Mouse (Mus musculus): Measurements from ENCODE around the gene Zfp266. TPM values are rescaled to one million over a fixed set of nuclear protein-coding genes. Genes with fewer than 3 reads are reported as not detected.

Gene Zfp266
- total and polyA plus RNA-seq, 3 experiments: 30.7 to 88.0 (median 31.5) TPM

DNA sequence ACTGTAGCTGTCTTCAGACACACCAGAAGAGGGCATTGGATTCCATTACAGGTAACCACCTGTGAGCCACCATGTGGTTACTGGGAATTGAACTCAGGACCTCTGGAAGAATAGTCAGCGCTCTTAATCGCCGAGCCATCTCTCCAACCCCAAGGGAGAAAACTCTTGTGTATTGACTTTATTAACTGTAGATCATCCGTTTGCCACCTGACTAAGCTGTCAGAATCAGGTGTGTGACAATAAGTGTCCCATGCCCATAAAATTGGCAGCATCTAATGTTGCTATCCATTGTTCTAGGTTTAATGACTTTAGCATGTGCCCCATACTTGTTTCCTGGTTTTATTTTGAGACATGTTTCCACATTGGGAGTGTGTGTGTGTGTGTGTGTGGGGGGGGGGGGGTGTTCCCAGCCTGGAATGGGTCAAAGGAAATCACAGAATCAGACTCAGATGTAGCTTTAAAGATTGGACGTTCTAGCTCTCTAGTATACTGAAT is 30.6 kb upstream of the Zfp266 start:
- TF ChIP-seq MAX (IDR thresholded peaks at IDR 0.05; ENCODE audit: low read length): no peak
- no peak for TF ChIP-seq JUND (IDR thresholded peaks at IDR 0.05; ENCODE audit: low read depth, low read length)
- no peak for TF ChIP-seq KAT2A (conservative IDR thresholded peaks at IDR 0.05; ENCODE audit: low read depth, low read length)
- no peak for TF ChIP-seq USF1 (IDR thresholded peaks at IDR 0.05; ENCODE audit: low read depth, low read length)
- TF ChIP-seq ZMIZ1 (IDR thresholded peaks at IDR 0.05; ENCODE audit: low read depth, low read length): no peak
- no peak for TF ChIP-seq RAD21 (IDR thresholded peaks at IDR 0.05; ENCODE audit: low read depth, low read length)
- TF ChIP-seq UBTF (IDR thresholded peaks at IDR 0.05; ENCODE audit: borderline replicate concordance, insufficient read depth, low read depth, low read length): no peak
- no peak for TF ChIP-seq POLR2A (IDR thresholded peaks at IDR 0.05; ENCODE audit: control insufficient read depth in 1 of 2, insufficient read depth in 1 of 2, low read depth in 1 of 2, low read length in 2 of 2, poor library complexity in 1 of 2)
- no peak for TF ChIP-seq MAFK (IDR thresholded peaks at IDR 0.05; ENCODE audit: borderline replicate concordance, low read depth, low read length)
- TF ChIP-seq BHLHE40 (IDR thresholded peaks at IDR 0.05; ENCODE audit: borderline replicate concordance, low read depth, low read length): no peak
- TF ChIP-seq MYC (IDR thresholded peaks at IDR 0.05; ENCODE audit: low read depth, low read length): no peak
- Histone ChIP-seq H3K4me3 (ENCODE audit: control insufficient read depth in 1 of 2, insufficient read depth in 1 of 2, low read depth in 2 of 2, low read length in 2 of 2) (no peak overlapping the region), H3K36me3 (ENCODE audit: control insufficient read depth in 1 of 2, insufficient read depth in 2 of 2, low read length in 2 of 2) (no peaks in the 10 kb centered on the region), H3K27ac (ENCODE audit: control insufficient read depth, low read depth, low read length) (no peak overlapping the region), H3K9ac (ENCODE audit: control insufficient read depth, low read depth, low read length, poor library complexity, severe bottlenecking) (no peak overlapping the region), H3K9me3 (replicated peaks; ENCODE audit: insufficient read depth, low read length) (no peaks in the 10 kb centered on the region), H3K4me1 (ENCODE audit: control insufficient read depth in 1 of 2, insufficient read depth in 2 of 2, low read length in 2 of 2) (no peaks in the 10 kb centered on the region), H3K27me3 (ENCODE audit: control insufficient read depth in 1 of 2, insufficient read depth in 2 of 2, low read length in 2 of 2) (peaks cover 14 to 21% of the 10 kb centered on the region in 2 experiments), H3K79me2 (ENCODE audit: control insufficient read depth, insufficient read depth, low read length, poor library complexity) (no peaks in the 10 kb centered on the region)
- DNase-seq (ENCODE audit: low read depth, low spot score): no peak

DNA sequence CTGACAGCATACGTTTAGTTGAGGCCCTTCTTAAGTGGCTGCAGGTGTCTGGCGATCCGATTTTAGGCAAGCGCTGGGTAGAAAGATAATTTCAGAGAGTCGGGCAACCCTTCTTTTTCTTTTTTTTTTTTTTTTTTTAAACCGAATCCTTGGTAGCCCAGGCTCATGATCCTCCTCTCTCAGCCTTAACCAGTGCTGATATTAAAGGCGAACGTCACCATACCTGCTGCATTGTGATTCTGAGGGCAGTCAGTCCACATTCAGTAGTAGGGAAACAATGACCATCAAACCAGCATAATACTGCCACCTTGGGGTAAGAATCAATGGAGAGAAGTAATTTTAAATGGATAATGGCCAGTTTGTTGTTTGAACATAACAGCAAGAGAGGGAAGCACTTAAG is 23.9 kb upstream of the Zfp266 start:
- H3K9ac ChIP-seq (ENCODE audit: control insufficient read depth, low read depth, low read length, poor library complexity, severe bottlenecking): no peak overlapping the region
- TF ChIP-seq RAD21 (IDR thresholded peaks at IDR 0.05; ENCODE audit: low read depth, low read length): peak; percentile 84
- TF ChIP-seq CHD1 (IDR thresholded peaks at IDR 0.05; ENCODE audit: low read depth, low read length): no peak
- TF ChIP-seq ZNF384 (IDR thresholded peaks at IDR 0.05; ENCODE audit: low read depth, low read length): no peak
- TF ChIP-seq ZMIZ1 (IDR thresholded peaks at IDR 0.05; ENCODE audit: low read depth, low read length): no peak
- TF ChIP-seq CHD2 (IDR thresholded peaks at IDR 0.05; ENCODE audit: low read length): no peak
- TF ChIP-seq SMC3 (IDR thresholded peaks at IDR 0.05; ENCODE audit: low read depth, low read length): peak; percentile 84
- TF ChIP-seq KAT2A (conservative IDR thresholded peaks at IDR 0.05; ENCODE audit: low read depth, low read length): no peak
- TF ChIP-seq SIN3A (IDR thresholded peaks at IDR 0.05; ENCODE audit: low read length): no peak
- TF ChIP-seq MAFK (IDR thresholded peaks at IDR 0.05; ENCODE audit: borderline replicate concordance, low read depth, low read length): no peak
- TF ChIP-seq MXI1 (IDR thresholded peaks at IDR 0.05; ENCODE audit: low read depth, low read length): no peak
- no peak for TF ChIP-seq USF1 (IDR thresholded peaks at IDR 0.05; ENCODE audit: low read depth, low read length)
- no peak for TF ChIP-seq MEF2A (IDR thresholded peaks at IDR 0.05; ENCODE audit: extremely low read depth, insufficient replicate concordance, low read depth, low read length, poor library complexity, severe bottlenecking)
- TF ChIP-seq POLR2A (IDR thresholded peaks at IDR 0.05; ENCODE audit: control insufficient read depth in 1 of 2, insufficient read depth in 1 of 2, low read depth in 1 of 2, low read length in 2 of 2, poor library complexity in 1 of 2): no peak
- TF ChIP-seq BHLHE40 (IDR thresholded peaks at IDR 0.05; ENCODE audit: borderline replicate concordance, low read depth, low read length): no peak
- no peak for TF ChIP-seq POLR2AphosphoS5 (IDR thresholded peaks at IDR 0.05; ENCODE audit: borderline replicate concordance, low read depth, low read length)
- TF ChIP-seq GATA1 (IDR thresholded peaks at IDR 0.05; ENCODE audit: low read depth, low read length): no peak
- no peak for TF ChIP-seq TBP (IDR thresholded peaks at IDR 0.05; ENCODE audit: low read depth, low read length)
- TF ChIP-seq MYC (IDR thresholded peaks at IDR 0.05; ENCODE audit: low read depth, low read length): no peak
- no peak for TF ChIP-seq TAL1 (IDR thresholded peaks at IDR 0.05; ENCODE audit: low read length)
- no peak for TF ChIP-seq HCFC1 (IDR thresholded peaks at IDR 0.05; ENCODE audit: low read depth, low read length)
- no peak for TF ChIP-seq POLR2AphosphoS2 (IDR thresholded peaks at IDR 0.05; ENCODE audit: low read length)
- TF ChIP-seq TCF12 (IDR thresholded peaks at IDR 0.05; ENCODE audit: low read depth, low read length): no peak
- TF ChIP-seq EP300 (IDR thresholded peaks at IDR 0.05; ENCODE audit: low read depth in 1 of 2, low read length in 2 of 2): no peak
- no peak for TF ChIP-seq MAZ (IDR thresholded peaks at IDR 0.05; ENCODE audit: low read depth, low read length)
- no peak for TF ChIP-seq NELFE (IDR thresholded peaks at IDR 0.05; ENCODE audit: low read depth, low read length)
- TF ChIP-seq GABPA (IDR thresholded peaks at IDR 0.05; ENCODE audit: low read depth, low read length): no peak
- TF ChIP-seq E2F4 (IDR thresholded peaks at IDR 0.05; ENCODE audit: borderline replicate concordance, low read depth, low read length): no peak
- TF ChIP-seq ETS1 (IDR thresholded peaks at IDR 0.05; ENCODE audit: low read depth, low read length): no peak
- TF ChIP-seq MAX (IDR thresholded peaks at IDR 0.05; ENCODE audit: low read length): no peak

More for the DNA sequence above, 23.9 kb upstream of the Zfp266 start:
- Histone ChIP-seq H3K27ac (ENCODE audit: control insufficient read depth, low read depth, low read length) (no peak overlapping the region), H3K4me1 (ENCODE audit: control insufficient read depth in 1 of 2, insufficient read depth in 2 of 2, low read length in 2 of 2) (no peaks in the 10 kb centered on the region), H3K4me3 (ENCODE audit: control insufficient read depth in 1 of 2, insufficient read depth in 1 of 2, low read depth in 2 of 2, low read length in 2 of 2) (no peak overlapping the region), H3K9me3 (replicated peaks; ENCODE audit: insufficient read depth, low read length) (no peaks in the 10 kb centered on the region), H3K27me3 (ENCODE audit: control insufficient read depth in 1 of 2, insufficient read depth in 2 of 2, low read length in 2 of 2) (peaks cover 11 to 21% of the 10 kb centered on the region in 2 experiments), H3K36me3 (ENCODE audit: control insufficient read depth in 1 of 2, insufficient read depth in 2 of 2, low read length in 2 of 2) (no peaks in the 10 kb centered on the region), H3K79me2 (ENCODE audit: control insufficient read depth, insufficient read depth, low read length, poor library complexity) (no peaks in the 10 kb centered on the region)
- peak; percentile 49 for DNase-seq (ENCODE audit: low read depth, low spot score)
